Mouse (Mus musculus): Measurements from ENCODE around the gene Ofcc1. TPM values are rescaled to one million over a fixed set of nuclear protein-coding genes. Genes with fewer than 3 reads are reported as not detected.

The Ofcc1 gene
- polyA plus RNA-seq, 1 experiment from 2014 or later: not detected

DNA sequence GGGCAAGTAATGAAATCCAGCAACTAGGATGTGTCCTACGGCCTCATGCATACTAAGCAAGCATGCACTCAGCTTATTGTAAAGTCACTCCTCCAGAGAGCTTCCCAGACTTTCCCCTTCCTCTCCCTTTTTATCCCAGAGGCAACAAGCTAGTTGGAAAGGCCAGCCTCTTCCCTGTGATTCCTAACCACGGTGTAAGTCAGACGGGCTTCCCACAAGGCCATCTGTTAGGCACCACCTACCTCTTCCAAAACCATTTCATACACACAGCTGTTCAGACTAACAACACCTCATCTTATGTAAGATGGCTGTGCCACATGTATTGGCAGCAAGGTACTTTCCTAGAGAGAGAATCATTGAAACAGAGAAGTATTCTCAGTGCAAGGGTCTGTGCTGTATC lies 124.9 kb downstream of the Ofcc1 start:
- Histone ChIP-seq H3K4me3 (no peak overlapping the region), H3K27me3 (no peaks in the 10 kb centered on the region), H3K9ac (no peak overlapping the region), H3K9me3 (no peaks in the 10 kb centered on the region), H3K4me1 (no peaks in the 10 kb centered on the region), H3K27ac (no peak overlapping the region), H3K36me3 (no peaks in the 10 kb centered on the region), H3K4me2 (replicated peaks) (no peak overlapping the region)
- ATAC-seq (ENCODE audit: insufficient number of reproducible peaks, insufficient read depth, low FRiP score, low TSS enrichment): no peak
- WGBS: 49% methylated on average over 3 of the region's 3 CpGs

DNA sequence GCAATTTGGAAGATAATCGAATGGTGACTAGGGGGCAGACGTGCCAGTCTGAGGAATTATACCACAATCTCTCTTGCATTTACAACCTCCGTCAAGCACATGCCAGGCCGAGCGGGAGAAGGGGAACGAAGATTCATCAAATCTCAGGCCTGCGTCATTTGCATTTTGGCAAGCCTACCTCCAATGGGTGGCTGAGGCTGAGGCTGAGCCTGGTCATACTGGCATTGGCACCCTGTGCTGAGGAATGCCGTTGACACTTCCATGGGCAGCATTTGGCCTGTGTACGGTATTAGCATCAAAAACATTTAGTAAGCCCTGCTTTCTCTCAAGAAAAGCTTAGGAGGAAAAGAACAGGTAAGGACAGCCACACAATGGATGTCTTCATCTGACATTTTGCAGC lies 152.9 kb downstream of the Ofcc1 start:
- H3K27me3 ChIP-seq: 0 out of 2 replicates have a peak, but pooled peaks cover 5% of the 10 kb centered on the region
- no peak overlapping the region for H3K27ac ChIP-seq
- no peak for ATAC-seq (ENCODE audit: insufficient number of reproducible peaks, insufficient read depth, low FRiP score, low TSS enrichment)
- H3K4me2 ChIP-seq (replicated peaks): no peak overlapping the region
- no peak overlapping the region for H3K9ac ChIP-seq
- 82% methylated on average over 9 of the region's 9 CpGs for WGBS
- no peak overlapping the region for H3K4me3 ChIP-seq
- no peaks in the 10 kb centered on the region for H3K9me3 ChIP-seq
- H3K4me1 ChIP-seq: no peaks in the 10 kb centered on the region
- no peaks in the 10 kb centered on the region for H3K36me3 ChIP-seq

DNA sequence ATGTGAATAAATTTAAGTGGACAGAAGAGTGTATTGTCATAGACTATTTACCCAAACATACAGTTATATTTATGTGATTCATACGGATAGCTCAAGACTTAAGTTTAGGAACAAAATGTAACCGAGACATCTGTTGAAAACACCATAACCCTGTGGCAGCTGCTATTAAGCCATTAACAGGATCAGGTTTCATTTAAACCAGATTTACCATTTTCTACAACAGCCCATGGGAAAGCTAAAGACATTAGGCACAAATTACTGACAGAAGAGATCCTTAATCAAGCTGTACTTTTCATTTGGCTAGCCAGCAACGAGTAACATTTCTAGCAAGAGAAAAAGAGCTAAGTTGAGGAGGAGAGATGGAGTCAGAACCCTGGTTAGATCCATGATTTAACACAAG lies 179.5 kb downstream of the Ofcc1 start:
- Histone ChIP-seq H3K27ac (no peak overlapping the region), H3K36me3 (no peaks in the 10 kb centered on the region), H3K4me2 (replicated peaks) (no peak overlapping the region), H3K4me3 (no peak overlapping the region), H3K9me3 (no peaks in the 10 kb centered on the region), H3K27me3 (no peaks in the 10 kb centered on the region), H3K4me1 (no peaks in the 10 kb centered on the region), H3K9ac (no peak overlapping the region)
- no peak for ATAC-seq (ENCODE audit: insufficient number of reproducible peaks, insufficient read depth, low FRiP score, low TSS enrichment)
- 24% methylated on average over 3 of the region's 3 CpGs for WGBS

DNA sequence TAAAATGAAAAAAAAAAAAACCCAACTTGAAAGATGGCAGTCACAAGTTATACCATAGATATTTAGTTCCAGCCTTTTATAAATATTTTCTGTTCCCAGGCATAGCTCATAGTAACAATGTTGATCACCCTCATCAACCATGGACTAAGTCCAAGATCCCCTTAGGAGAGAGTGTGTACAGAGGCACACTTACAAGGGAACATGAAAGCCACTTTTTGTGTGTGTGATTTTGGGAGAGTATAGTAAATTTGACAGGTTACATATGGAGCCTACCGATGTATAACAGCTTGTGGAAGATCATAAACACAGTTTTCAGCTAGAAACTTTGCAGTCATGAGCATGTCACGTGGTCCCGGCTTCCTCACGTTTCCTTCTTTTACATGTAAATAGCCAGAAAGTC lies 189.5 kb downstream of the Ofcc1 start:
- H3K4me3 ChIP-seq: no peak overlapping the region
- H3K9me3 ChIP-seq: no peaks in the 10 kb centered on the region
- no peak for ATAC-seq (ENCODE audit: insufficient number of reproducible peaks, insufficient read depth, low FRiP score, low TSS enrichment)
- H3K4me2 ChIP-seq (replicated peaks): no peak overlapping the region
- no peaks in the 10 kb centered on the region for H3K27me3 ChIP-seq
- WGBS: 86% methylated on average over 4 of the region's 4 CpGs
- H3K4me1 ChIP-seq: peaks cover 4% of the 10 kb centered on the region; the same call in 1 of the 2 replicates
- no peak overlapping the region for H3K9ac ChIP-seq
- no peak overlapping the region for H3K27ac ChIP-seq
- no peaks in the 10 kb centered on the region for H3K36me3 ChIP-seq

DNA sequence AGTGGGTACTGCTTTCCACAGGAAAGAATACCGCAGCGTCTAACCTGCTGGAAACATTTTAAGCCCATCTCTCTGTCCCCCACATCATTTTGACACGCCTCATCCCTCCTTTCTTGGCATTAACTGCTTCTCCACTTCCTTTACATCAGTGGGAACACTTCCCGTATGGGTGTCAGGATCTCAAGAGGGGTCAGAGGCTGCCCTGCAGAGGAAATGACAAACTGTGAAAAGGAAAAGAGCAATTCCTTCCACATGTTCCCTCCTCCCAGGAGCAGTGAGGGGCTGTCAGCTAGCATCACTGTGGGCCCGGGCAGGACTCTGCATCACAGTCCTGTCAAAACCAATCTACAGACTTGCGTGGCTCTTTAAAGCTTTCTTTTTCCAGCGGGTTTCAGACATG lies 193.4 kb downstream of the Ofcc1 start:
- 21% methylated on average over 7 of the region's 7 CpGs for WGBS
- no peak overlapping the region for H3K27ac ChIP-seq
- H3K9me3 ChIP-seq: no peaks in the 10 kb centered on the region
- H3K4me1 ChIP-seq: peaks cover 4% of the 10 kb centered on the region; the same call in 1 of the 2 replicates
- no peaks in the 10 kb centered on the region for H3K27me3 ChIP-seq
- H3K9ac ChIP-seq: no peak overlapping the region
- H3K4me2 ChIP-seq (replicated peaks): 0 out of 2 replicates have a peak overlapping the region, but pooled peaks have one; percentile 17
- no peak overlapping the region for H3K4me3 ChIP-seq
- H3K36me3 ChIP-seq: no peaks in the 10 kb centered on the region
- no peak for ATAC-seq (ENCODE audit: insufficient number of reproducible peaks, insufficient read depth, low FRiP score, low TSS enrichment)

DNA sequence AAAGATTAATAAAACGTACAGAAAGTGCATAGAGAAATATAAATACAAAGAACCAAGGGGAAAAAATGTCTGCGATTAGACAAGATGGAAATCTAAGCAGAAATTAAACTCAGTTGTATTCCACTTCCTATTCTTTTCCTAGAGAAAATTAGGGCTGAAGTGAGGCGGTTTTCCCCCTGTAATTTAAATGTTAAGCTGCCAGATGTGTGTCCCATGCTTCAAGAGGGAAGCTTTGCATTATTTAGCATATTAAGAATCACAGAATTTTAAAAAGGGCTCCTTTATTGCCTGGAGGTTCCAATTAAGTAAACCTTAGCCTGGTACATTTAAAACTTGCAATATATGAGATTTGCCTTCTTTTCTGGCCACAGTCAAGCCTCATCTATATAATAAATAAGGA lies 205.8 kb downstream of the Ofcc1 start:
- 47% methylated on average over 3 of the region's 3 CpGs for WGBS
- Histone ChIP-seq H3K9me3 (no peaks in the 10 kb centered on the region), H3K4me3 (no peak overlapping the region), H3K27ac (no peak overlapping the region), H3K4me1 (no peaks in the 10 kb centered on the region), H3K27me3 (no peaks in the 10 kb centered on the region), H3K36me3 (no peaks in the 10 kb centered on the region), H3K9ac (no peak overlapping the region), H3K4me2 (replicated peaks) (no peak overlapping the region)
- ATAC-seq (ENCODE audit: insufficient number of reproducible peaks, insufficient read depth, low FRiP score, low TSS enrichment): no peak

DNA sequence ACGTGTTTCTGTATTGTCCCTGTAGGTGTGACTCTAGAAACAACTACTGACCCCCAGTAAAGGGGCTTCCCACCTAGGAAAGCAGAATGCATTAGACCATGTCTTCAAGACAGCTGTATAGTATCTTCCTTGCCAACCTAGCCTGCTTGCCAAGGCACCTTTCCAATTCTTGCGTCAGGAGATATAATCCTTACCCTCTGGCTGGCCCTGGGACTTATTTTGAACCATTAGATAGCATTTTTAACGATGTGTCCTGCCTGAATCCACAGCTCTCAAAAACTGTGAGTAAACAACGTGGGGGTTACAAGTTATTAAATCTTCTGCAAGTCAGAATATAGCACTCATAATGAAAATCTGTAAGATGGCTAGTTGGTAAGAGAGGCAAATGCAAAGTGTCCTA lies 221.3 kb downstream of the Ofcc1 start:
- WGBS: 84% methylated on average over 4 of the region's 4 CpGs
- no peak for ATAC-seq (ENCODE audit: insufficient number of reproducible peaks, insufficient read depth, low FRiP score, low TSS enrichment)
- Histone ChIP-seq H3K4me2 (replicated peaks) (no peak overlapping the region), H3K4me1 (0 out of 2 replicates have a peak, but pooled peaks cover 3% of the 10 kb centered on the region), H3K9me3 (no peaks in the 10 kb centered on the region), H3K9ac (no peak overlapping the region), H3K27me3 (no peaks in the 10 kb centered on the region), H3K4me3 (no peak overlapping the region), H3K36me3 (no peaks in the 10 kb centered on the region), H3K27ac (no peak overlapping the region)

DNA sequence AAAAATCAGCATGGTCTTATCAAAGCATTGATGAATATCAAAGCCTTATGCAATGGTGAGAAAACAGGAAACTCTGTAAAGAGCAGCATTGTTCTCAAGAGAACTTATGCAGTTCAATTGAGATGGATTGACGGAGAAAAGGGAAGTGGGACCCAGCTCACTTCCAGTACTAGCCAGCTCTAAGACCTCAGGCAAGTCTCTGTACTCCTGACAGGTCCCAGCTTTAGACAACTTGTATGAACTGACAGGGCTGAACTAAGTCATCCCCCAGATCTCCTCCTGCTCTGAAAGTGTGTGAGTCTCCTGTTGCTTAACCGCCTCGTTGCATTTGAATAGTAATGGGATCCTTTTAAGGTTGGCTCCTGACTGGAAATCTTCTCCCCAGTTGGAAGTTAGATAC lies 225.2 kb downstream of the Ofcc1 start:
- 25% methylated on average over 3 of the region's 3 CpGs for WGBS
- Histone ChIP-seq H3K9ac (no peak overlapping the region), H3K4me1 (0 out of 2 replicates have a peak, but pooled peaks cover 3% of the 10 kb centered on the region), H3K9me3 (no peaks in the 10 kb centered on the region), H3K27me3 (no peaks in the 10 kb centered on the region), H3K4me3 (no peak overlapping the region), H3K27ac (no peak overlapping the region), H3K36me3 (no peaks in the 10 kb centered on the region), H3K4me2 (replicated peaks) (no peak overlapping the region)
- ATAC-seq (ENCODE audit: insufficient number of reproducible peaks, insufficient read depth, low FRiP score, low TSS enrichment): no peak

DNA sequence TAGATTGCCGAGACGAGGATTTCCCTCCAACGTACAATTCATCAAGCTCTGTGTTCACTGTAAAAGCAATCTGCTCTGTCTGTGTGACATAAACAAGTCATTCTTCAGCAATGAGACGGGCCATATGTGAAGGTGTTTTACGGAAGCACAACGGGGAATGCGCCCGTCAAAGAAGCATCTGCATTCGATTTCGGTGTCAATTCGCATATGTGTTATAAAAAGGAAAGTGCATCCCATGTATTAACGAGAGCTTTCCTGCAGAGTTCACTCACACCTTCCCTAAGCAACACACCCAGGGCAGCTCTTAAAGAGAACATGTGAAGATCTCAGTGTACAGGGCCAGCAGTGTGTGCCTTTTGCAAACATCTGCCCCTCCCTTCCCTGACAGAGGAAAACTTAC lies 225.6 kb downstream of the Ofcc1 start:
- Histone ChIP-seq H3K9me3 (no peaks in the 10 kb centered on the region), H3K9ac (no peak overlapping the region), H3K27me3 (no peaks in the 10 kb centered on the region), H3K27ac (no peak overlapping the region), H3K4me2 (replicated peaks) (no peak overlapping the region), H3K4me1 (0 out of 2 replicates have a peak, but pooled peaks cover 3% of the 10 kb centered on the region), H3K4me3 (no peak overlapping the region), H3K36me3 (no peaks in the 10 kb centered on the region)
- ATAC-seq (ENCODE audit: insufficient number of reproducible peaks, insufficient read depth, low FRiP score, low TSS enrichment): no peak
- WGBS: 50% methylated on average over 12 of the region's 12 CpGs

DNA sequence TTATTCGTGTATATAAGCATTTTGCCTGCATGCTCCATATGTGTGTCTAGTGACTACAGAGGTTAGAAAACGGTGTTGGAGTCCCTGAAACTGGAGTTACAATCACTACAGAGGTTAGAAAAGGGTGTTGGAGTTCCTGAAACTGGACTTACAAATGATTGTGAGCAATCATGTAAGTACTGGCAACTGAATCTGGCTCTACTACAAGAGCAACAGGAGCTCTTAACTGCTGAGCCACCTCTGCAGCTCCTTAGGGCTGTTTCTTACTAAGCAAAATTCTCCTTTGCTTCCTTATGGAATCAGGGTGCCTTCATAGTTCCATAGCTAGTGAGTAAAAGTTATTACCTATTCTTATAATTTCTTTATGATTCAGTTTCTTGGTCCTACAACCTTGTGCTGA lies 237.4 kb downstream of the Ofcc1 start:
- no peaks in the 10 kb centered on the region for H3K36me3 ChIP-seq
- no peaks in the 10 kb centered on the region for H3K27me3 ChIP-seq
- no peaks in the 10 kb centered on the region for H3K4me1 ChIP-seq
- 76% methylated on average over 2 of the region's 2 CpGs for WGBS
- H3K27ac ChIP-seq: no peak overlapping the region
- no peak overlapping the region for H3K9ac ChIP-seq
- no peak overlapping the region for H3K4me3 ChIP-seq
- no peak overlapping the region for H3K4me2 ChIP-seq (replicated peaks)
- no peaks in the 10 kb centered on the region for H3K9me3 ChIP-seq
- no peak for ATAC-seq (ENCODE audit: insufficient number of reproducible peaks, insufficient read depth, low FRiP score, low TSS enrichment)

DNA sequence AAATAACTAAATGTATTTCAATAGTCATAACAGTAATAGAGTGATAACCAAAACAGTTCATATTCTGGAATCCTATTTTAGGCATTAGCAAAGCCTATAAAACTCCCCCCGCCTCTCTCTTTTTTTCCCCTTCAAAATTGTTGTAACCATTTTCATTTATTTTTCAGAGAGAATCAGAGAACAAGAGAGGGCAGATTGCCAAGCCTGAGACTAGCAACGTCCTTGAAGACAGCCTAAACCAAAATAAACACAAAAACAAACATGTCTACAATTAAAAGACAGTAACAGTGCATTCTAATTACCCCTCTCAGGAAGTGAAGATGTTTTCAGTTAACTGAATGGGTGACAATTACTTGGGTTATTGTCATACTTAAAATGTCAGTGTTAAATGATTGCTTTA lies 248.9 kb downstream of the Ofcc1 start:
- Histone ChIP-seq H3K36me3 (no peaks in the 10 kb centered on the region), H3K4me1 (no peaks in the 10 kb centered on the region), H3K4me3 (no peak overlapping the region), H3K9ac (no peak overlapping the region), H3K4me2 (replicated peaks) (no peak overlapping the region), H3K9me3 (no peaks in the 10 kb centered on the region), H3K27me3 (no peaks in the 10 kb centered on the region), H3K27ac (no peak overlapping the region)
- 56% methylated on average over 2 of the region's 2 CpGs for WGBS
- no peak for ATAC-seq (ENCODE audit: insufficient number of reproducible peaks, insufficient read depth, low FRiP score, low TSS enrichment)

DNA sequence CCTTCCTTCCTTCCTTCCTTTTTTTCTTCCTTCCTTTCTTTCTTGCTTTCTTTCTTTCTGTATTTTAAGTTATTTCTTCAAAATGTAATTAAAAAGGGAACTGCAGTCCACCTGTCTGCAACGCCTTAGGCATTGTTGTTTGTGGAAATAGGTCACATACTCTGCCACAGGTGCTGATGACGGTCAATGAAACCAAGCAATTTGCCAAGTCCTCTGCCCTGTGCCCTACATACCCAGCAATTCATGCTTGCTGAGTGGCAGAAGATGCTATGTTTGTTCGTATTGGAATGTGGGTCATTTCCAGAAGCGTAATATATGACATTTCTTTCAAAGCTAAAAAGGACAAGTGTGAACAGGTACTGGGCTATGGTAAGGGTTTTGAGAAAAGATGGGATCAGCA lies 285.0 kb downstream of the Ofcc1 start:
- no peak overlapping the region for H3K4me3 ChIP-seq
- H3K27me3 ChIP-seq: no peaks in the 10 kb centered on the region
- H3K4me1 ChIP-seq: no peaks in the 10 kb centered on the region
- WGBS: 81% methylated on average over 4 of the region's 4 CpGs
- H3K4me2 ChIP-seq (replicated peaks): no peak overlapping the region
- no peak overlapping the region for H3K27ac ChIP-seq
- H3K36me3 ChIP-seq: no peaks in the 10 kb centered on the region
- no peak overlapping the region for H3K9ac ChIP-seq
- H3K9me3 ChIP-seq: no peaks in the 10 kb centered on the region
- ATAC-seq (ENCODE audit: insufficient number of reproducible peaks, insufficient read depth, low FRiP score, low TSS enrichment): no peak

DNA sequence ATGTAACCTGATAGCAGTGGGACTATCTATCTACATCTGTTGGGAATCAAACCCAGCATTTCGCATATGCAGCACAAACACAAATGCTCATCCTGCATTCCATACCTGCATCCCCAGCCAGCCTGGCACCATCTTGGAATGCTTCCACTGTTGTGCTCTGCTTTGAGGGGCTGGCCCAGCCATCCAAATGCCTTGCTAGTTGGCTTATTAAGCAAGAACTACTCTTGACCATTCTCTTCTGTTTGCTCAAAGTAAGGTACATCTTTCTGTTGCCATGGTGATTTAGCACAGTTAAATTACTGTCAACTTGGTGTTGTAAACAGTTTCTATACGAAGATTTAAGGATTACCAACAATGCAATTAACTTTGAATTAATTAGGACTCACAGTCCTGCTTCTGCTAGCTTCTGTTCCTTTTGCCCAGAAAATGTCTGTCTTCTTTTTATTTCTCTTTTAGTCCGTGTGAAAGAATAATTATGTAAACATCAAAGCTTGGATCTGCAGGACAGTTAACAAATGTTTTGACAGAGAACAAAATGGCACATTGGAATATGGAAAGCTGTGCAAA lies 286.3 kb downstream of the Ofcc1 start:
- WGBS: 59% methylated on average over 3 of the region's 3 CpGs
- no peak for ATAC-seq (ENCODE audit: insufficient number of reproducible peaks, insufficient read depth, low FRiP score, low TSS enrichment)

More for the DNA sequence above, 286.3 kb downstream of the Ofcc1 start:
- no peak overlapping the region for H3K4me3 ChIP-seq
- H3K4me1 ChIP-seq: no peaks in the 10 kb centered on the region
- no peak overlapping the region for H3K4me2 ChIP-seq (replicated peaks)
- H3K27ac ChIP-seq: no peak overlapping the region
- H3K9me3 ChIP-seq: no peaks in the 10 kb centered on the region
- no peak overlapping the region for H3K9ac ChIP-seq
- no peaks in the 10 kb centered on the region for H3K36me3 ChIP-seq
- H3K27me3 ChIP-seq: no peaks in the 10 kb centered on the region

Measured in embryonic facial prominence, embryonic 12.5 days (tissue).